Mouse (Mus musculus) thymus, adult 18-20 months (tissue): Measurements from ENCODE around the gene Tns1.
"Not testable (repeated sequence)": the region's sequence is repeated elsewhere in the genome, so short reads cannot be mapped to it uniquely, and the experiment has no call there.

Experiments
- DNase-seq, 2 experiments: peaks; one replicate each; pipeline ENCODE4 v3.0.0; 2022; ENCODE audit warnings: mixed read lengths in 2 of 2

Tns1 gene

DNA sequence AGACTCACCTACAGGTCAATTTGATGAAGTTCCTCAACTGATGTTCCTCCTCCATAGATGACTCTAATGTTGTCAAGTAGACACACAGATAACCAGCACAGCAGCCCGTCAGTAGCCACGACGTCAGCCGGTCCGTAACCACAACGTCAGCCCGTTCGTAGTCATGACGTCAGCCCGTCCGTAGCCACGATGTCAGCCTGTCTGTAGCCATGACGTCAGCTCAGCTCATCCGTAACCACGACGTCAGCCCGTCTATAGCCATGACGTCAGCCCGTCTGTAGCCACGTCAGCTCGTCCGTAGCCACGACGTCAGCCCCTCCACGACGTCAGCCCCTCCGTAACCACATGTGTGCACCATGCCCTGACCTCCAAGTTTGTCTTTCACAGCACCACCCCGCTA lies 217.1 kb downstream of the Tns1 start:
- no peak for DNase-seq

GRCm38 (mm10) chr1:73906376-73906775 lies 217.9 kb downstream of the Tns1 start:
- DNase-seq = no peak

DNA sequence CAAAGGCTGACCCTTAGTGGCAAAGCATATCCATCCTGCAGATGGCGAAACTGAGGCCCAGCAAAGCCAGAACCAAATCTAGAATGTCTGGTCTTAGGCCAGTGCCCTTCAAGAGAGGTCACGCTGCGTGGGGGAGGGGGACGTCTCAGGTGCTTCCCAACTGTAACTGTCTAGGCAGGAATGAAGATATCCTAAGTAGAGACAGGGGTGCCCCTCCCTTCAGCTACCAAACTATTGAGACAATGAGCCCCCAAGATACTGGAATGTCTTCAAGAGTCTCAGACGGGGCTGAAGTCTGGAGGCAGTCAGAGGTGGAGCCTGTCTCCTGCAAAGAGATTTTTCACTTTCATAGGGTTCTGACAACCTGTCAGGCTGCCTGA lies 218.4 kb downstream of the Tns1 start:
- DNase-seq = no peak

DNA sequence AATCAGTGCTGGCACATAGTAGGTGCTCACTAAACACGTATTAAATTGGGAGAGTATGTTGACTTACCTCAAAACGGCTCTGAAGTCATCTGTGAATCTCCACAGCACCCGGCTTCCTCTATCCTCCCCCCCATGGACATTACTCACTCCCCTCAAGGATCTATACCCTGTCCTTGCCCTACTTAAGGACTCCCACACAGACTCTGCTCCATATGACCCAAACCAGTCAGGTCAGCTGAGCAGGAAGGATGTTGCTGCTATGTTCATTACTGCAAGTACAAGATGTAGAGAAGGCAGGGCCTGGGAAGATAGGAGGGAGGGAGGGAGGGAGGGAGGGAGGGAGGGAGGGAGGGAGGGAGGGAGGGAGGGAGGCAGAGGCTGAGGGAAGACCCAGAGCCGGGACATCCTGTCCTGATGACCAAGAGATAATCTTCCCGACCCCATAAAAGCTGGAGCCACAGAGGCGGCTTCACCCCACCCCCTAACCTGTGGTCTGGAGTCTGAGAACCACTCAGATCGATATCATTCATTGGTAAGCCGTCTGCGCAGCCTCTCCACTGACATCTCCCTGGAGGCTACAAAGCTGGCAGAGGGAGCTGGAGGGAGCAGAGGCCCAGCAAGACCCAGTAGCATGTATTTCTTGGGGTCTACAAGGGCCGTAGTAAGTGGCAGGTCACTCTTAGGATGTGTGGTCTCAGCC lies 219.0 kb downstream of the Tns1 start:
- DNase-seq = no peak

DNA sequence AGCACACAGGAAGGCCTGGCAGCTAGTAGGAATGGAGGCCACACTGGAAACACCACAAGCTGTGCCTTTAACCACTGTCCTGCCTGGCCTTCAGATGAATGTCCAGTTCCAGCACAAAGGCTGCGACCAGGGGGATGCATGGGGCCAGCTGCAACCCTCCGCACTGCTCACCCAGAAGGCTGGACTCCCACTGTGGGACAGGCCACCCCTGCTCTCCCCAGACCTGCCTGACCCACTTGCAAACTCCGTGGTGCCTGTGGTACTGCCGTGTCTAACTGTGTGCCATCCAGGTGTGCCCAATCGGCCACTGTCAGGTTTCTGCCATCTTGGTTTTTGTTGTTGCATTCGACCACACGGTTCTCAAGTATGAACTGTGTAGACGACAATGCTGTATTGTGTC lies 219.6 kb downstream of the Tns1 start:
- DNase-seq = no peak

DNA sequence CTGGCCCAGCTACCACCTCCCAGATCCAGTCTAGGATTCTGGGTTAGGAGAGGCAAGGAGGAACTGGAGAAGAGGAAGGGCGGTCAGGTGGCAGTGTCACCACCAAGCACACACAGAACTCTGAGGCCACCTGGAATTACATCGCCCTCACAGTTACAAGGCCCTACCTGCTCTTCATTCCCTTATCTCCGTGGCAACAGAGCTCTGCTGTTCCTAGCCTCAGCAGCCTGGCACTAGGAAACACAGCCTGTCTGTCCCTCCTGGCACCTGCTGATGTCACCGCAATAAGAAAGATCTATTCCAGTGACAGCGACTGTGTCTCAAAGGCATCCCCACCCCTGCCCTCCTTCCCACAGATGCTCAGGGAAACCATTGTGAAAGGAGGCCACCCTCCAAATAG lies 221.2 kb downstream of the Tns1 start:
- DNase-seq = no peak

GRCm38 (mm10) chr1:73902171-73902991 lies 221.9 kb downstream of the Tns1 start:
- DNase-seq = peak in 1 of 2 experiments; percentile 33

DNA sequence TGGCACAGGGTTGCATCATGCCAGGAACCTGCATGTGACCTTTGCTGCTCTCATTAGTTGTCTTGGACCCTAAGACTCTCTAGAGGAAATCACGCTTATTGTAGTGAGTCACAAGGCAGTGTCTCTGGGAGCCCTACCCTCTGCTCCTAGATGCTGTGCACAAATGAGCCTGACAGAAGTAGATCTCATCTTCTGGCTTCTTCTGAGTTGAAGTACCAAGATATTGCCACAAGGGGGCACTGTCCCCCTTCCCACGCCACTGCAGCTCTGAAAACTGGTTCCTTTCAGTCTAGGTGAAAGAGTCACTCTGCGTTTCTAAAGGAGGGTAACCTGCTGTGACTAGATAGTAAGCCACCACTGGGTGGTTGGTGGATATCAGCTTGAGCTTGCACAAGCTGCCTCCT lies 222.8 kb downstream of the Tns1 start:
- DNase-seq = peak in 1 of 2 experiments; percentile 32

- not testable (repeated sequence) for DNase-seq
Measured at GRCm38 (mm10) chr1:73895451-73895850, 228.8 kb downstream of the Tns1 start.

DNA sequence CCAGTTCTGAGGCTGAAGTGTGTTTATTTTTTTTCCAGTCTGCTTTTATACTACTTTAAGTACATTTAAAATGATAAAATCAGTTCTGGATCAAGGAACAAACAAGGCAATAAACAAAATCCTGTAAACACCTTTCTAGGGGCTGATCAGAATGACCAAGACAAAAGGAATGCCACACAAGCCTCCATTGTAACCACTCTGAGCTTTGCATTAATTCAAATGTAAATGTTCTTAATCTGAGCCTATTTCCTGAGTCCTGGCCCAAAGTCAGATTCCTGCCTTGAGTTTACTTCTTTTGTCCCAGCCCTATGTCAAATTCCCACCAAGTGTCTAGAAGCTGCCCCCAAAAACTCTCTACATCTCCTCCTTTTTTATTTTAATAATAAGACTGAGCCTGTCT lies 243.5 kb downstream of the Tns1 start:
- no peak for DNase-seq

- DNase-seq = no peak
Measured at GRCm38 (mm10) chr1:73875676-73876218, 248.5 kb downstream of the Tns1 start.

GRCm38 (mm10) chr1:73864314-73864713 lies 259.9 kb downstream of the Tns1 start:
- no peak for DNase-seq

DNA sequence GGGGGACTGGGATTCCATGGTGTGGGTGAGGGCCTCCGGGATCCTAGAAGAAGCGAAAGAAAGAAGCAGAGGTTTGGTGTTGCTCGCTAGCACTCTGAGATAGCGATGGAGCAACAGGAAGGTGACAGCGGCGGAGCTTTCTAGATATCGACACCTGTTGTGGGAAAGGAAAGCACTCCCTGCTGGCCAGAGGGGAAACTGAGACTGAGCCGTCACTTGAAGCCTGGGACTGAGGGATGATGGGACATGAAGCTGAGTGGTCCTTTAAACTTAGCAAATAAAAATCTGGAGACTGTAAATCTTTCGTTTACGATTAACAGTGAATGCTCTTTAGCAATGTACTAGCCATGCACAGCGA lies 261.2 kb downstream of the Tns1 start:
- no peak for DNase-seq

DNA sequence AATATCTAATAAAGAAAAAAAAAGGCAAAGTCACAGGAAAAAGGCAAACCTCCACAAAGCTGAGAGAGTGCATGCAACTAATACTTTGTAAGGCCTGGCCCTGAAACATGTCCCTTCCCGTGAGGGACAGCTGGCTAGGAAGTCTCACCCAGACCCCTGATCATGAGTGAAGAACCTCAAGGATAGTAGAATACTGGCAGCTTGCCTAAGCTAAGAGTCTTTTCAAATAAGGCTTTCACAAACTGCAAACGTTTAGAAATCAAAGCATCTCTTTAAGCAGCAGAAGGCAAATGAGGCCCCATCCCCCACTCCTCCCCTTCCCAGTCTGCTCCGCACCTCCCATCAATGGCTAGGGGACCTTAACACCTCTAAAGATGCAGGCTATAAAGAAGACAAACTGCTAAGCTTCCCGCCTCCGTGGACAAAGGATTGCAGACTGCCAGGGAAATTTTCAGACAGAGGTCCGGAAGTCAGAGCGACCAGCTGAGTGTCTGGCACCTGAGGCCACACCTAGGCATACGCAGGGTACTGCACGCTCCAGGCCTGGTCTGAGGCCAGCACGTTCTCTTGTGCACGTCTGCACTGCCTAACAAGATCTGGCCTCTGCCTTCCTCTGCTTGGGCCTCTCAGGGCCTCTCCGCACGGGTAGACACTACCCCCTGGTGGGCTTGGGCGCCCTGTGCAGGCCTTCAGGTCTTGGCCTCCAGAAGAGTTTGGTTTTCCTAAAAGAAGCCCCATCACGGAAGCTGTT lies 261.8 kb downstream of the Tns1 start:
- peak in 1 of 2 experiments; percentile 6 for DNase-seq

DNA sequence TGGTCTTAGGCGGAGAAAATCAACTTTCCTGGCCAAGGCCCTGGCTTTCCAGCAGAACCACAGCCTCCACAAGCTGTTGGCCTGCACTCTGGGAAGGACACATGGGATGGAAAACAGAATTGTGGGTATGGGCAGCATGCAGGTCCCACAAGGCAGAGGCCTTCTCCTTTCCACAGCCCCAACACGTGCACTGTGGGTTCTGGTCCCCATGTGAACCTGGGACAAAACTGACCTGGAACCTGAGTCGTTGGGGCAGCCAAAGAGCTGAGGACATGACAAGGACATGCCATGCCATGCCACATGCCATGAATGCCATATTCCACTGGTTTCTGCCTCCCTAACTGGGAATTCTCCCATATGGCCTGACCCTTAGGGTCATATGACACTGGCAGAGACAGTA lies 263.8 kb downstream of the Tns1 start:
- no peak for DNase-seq
